Mouse (Mus musculus): ENCODE results near the gene Rrp36. TPM values are rescaled to one million over a fixed set of nuclear protein-coding genes. Genes with fewer than 3 reads are reported as not detected.
A peak's percentile ranks its signal among the peaks of the same experiment; 100 is the strongest.

Rrp36 gene
- polyA plus RNA-seq, 1 experiment from 2014 or later = 64.9 TPM

GRCm38 (mm10) chr17:46682654-46683389, 8.7 kb upstream of the Rrp36 start:
- 83% methylated on average over 16 of the region's 16 CpGs for whole genome bisulfite sequencing
- no peak for ATAC-seq (ENCODE audit: insufficient number of reproducible peaks, low FRiP score, low TSS enrichment, low read depth)
- Histone ChIP-seq H3K36me3 (peaks cover 55% of the 10 kb centered on the region), H3K27ac (replicated peaks) (no peak overlapping the region), H3K4me1 (peaks cover 31% of the 10 kb centered on the region), H3K9me3 (replicated peaks) (no peaks in the 10 kb centered on the region), H3K27me3 (no peaks in the 10 kb centered on the region), H3K4me3 (replicated peaks) (no peak overlapping the region), H3K4me2 (replicated peaks) (no peak overlapping the region), H3K9ac (no peak overlapping the region)

GRCm38 (mm10) chr17:46681466-46682118, 7.4 kb upstream of the Rrp36 start:
- H3K9ac ChIP-seq = peak overlapping the region; percentile 42
- peaks cover 57% of the 10 kb centered on the region for H3K36me3 ChIP-seq
- ATAC-seq (ENCODE audit: insufficient number of reproducible peaks, low FRiP score, low TSS enrichment, low read depth) = no peak
- H3K4me1 ChIP-seq = peaks cover 31% of the 10 kb centered on the region
- H3K27me3 ChIP-seq = no peaks in the 10 kb centered on the region
- H3K4me2 ChIP-seq (replicated peaks) = peak overlapping the region; percentile 80
- peak overlapping the region; percentile 84 for H3K27ac ChIP-seq (replicated peaks)
- no peaks in the 10 kb centered on the region for H3K9me3 ChIP-seq (replicated peaks)
- WGBS = 12% methylated on average over 12 of the region's 12 CpGs
- H3K4me3 ChIP-seq (replicated peaks) = peak overlapping the region; percentile 90

- Histone ChIP-seq H3K36me3 (peaks cover 57% of the 10 kb centered on the region), H3K9me3 (replicated peaks) (no peaks in the 10 kb centered on the region), H3K4me2 (replicated peaks) (peak within 1 kb of the TSS; percentile 80), H3K9ac (peak within 1 kb of the TSS; percentile 78), H3K4me3 (replicated peaks) (peak within 1 kb of the TSS; percentile 90), H3K27me3 (no peaks in the 10 kb centered on the region), H3K27ac (replicated peaks) (peak within 1 kb of the TSS; percentile 93), H3K4me1 (peaks cover 31% of the 10 kb centered on the region)
- peak; percentile 97 for ATAC-seq (ENCODE audit: insufficient number of reproducible peaks, low FRiP score, low TSS enrichment, low read depth)
- 0% methylated on average over 49 of the region's 49 CpGs for WGBS
These were observed 6.7 kb upstream of the Rrp36 start, which contains the start of gene Klhdc3 for GRCm38 (mm10) chr17:46680760-46681373. TSS of gene Klhdc3 (minus strand) at chr17:46680914.

- Histone ChIP-seq H3K4me1 (peaks cover 33% of the 10 kb centered on the region), H3K27ac (replicated peaks) (peak overlapping the region; percentile 93), H3K36me3 (peaks cover 57% of the 10 kb centered on the region), H3K9ac (peak overlapping the region; percentile 78), H3K4me3 (replicated peaks) (peak overlapping the region; percentile 90), H3K27me3 (no peaks in the 10 kb centered on the region), H3K9me3 (replicated peaks) (no peaks in the 10 kb centered on the region), H3K4me2 (replicated peaks) (peak overlapping the region; percentile 80)
- ATAC-seq (ENCODE audit: insufficient number of reproducible peaks, low FRiP score, low TSS enrichment, low read depth) = no peak; the same call in 1 of the 2 replicates
- under 1% methylated on average over 34 of the region's 34 CpGs for WGBS
These were observed 5.9 kb upstream of the Rrp36 start for GRCm38 (mm10) chr17:46679843-46680759.

- ATAC-seq (ENCODE audit: insufficient number of reproducible peaks, low FRiP score, low TSS enrichment, low read depth) = no peak
- Histone ChIP-seq H3K27ac (replicated peaks) (peak overlapping the region; percentile 93; the same call in 1 of the 2 replicates), H3K4me1 (peaks cover 42% of the 10 kb centered on the region), H3K4me2 (replicated peaks) (peak overlapping the region; percentile 80), H3K9me3 (replicated peaks) (no peaks in the 10 kb centered on the region), H3K9ac (0 out of 2 replicates have a peak overlapping the region, but pooled peaks have one; percentile 16), H3K27me3 (no peaks in the 10 kb centered on the region), H3K36me3 (peaks cover 50% of the 10 kb centered on the region), H3K4me3 (replicated peaks) (peak overlapping the region; percentile 90)
- WGBS = 27% methylated on average over 9 of the region's 9 CpGs
These were observed 4.8 kb upstream of the Rrp36 start for GRCm38 (mm10) chr17:46678911-46679310.

GRCm38 (mm10) chr17:46678416-46678815, 4.3 kb upstream of the Rrp36 start, which contains the start of gene Mea1:
TSS of gene Mea1 (plus strand) at chr17:46678793.
- peak within 1 kb of the TSS; percentile 80 for H3K4me2 ChIP-seq (replicated peaks)
- WGBS = 79% methylated on average over 8 of the region's 9 CpGs
- no peak for ATAC-seq (ENCODE audit: insufficient number of reproducible peaks, low FRiP score, low TSS enrichment, low read depth)
- peak within 1 kb of the TSS; percentile 78; the same call in 1 of the 2 replicates for H3K9ac ChIP-seq
- H3K4me3 ChIP-seq (replicated peaks) = peak within 1 kb of the TSS; percentile 90
- H3K27me3 ChIP-seq = no peaks in the 10 kb centered on the region
- H3K9me3 ChIP-seq (replicated peaks) = no peaks in the 10 kb centered on the region
- peak within 1 kb of the TSS; percentile 93; the same call in 1 of the 2 replicates for H3K27ac ChIP-seq (replicated peaks)
- H3K4me1 ChIP-seq = peaks cover 44% of the 10 kb centered on the region
- peaks cover 45% of the 10 kb centered on the region for H3K36me3 ChIP-seq

- H3K4me2 ChIP-seq (replicated peaks) = peak overlapping the region; percentile 73
- peak overlapping the region; percentile 40; the same call in 1 of the 2 replicates for H3K9ac ChIP-seq
- H3K27me3 ChIP-seq = no peaks in the 10 kb centered on the region
- peaks cover 41% of the 10 kb centered on the region for H3K4me1 ChIP-seq
- H3K27ac ChIP-seq (replicated peaks) = peak overlapping the region; percentile 96
- H3K4me3 ChIP-seq (replicated peaks) = peak overlapping the region; percentile 73
- H3K36me3 ChIP-seq = peaks cover 54% of the 10 kb centered on the region
- ATAC-seq (ENCODE audit: insufficient number of reproducible peaks, low FRiP score, low TSS enrichment, low read depth) = peak; percentile 49
- 17% methylated on average over 15 of the region's 15 CpGs for WGBS
- no peaks in the 10 kb centered on the region for H3K9me3 ChIP-seq (replicated peaks)
These were observed 555 bp upstream of the Rrp36 start for GRCm38 (mm10) chr17:46674530-46675283.

- WGBS = 95% methylated on average over 10 of the region's 10 CpGs
- H3K9me3 ChIP-seq (replicated peaks) = no peaks in the 10 kb centered on the region
- peaks cover 55% of the 10 kb centered on the region for H3K36me3 ChIP-seq
- H3K4me1 ChIP-seq = peaks cover 18% of the 10 kb centered on the region
- H3K9ac ChIP-seq = no peak overlapping the region
- no peak overlapping the region for H3K4me2 ChIP-seq (replicated peaks)
- H3K27me3 ChIP-seq = no peaks in the 10 kb centered on the region
- H3K27ac ChIP-seq (replicated peaks) = no peak overlapping the region
- H3K4me3 ChIP-seq (replicated peaks) = no peak overlapping the region
- ATAC-seq (ENCODE audit: insufficient number of reproducible peaks, low FRiP score, low TSS enrichment, low read depth) = no peak
These were observed 4.2 kb downstream of the Rrp36 start for GRCm38 (mm10) chr17:46669911-46670310.

GRCm38 (mm10) chr17:46667712-46668111, 6.4 kb downstream of the Rrp36 start:
- WGBS = 92% methylated on average over 16 of the region's 16 CpGs
- H3K4me3 ChIP-seq (replicated peaks) = no peak overlapping the region
- no peak for ATAC-seq (ENCODE audit: insufficient number of reproducible peaks, low FRiP score, low TSS enrichment, low read depth)

GRCm38 (mm10) chr17:46662730-46663129, 11.4 kb downstream of the Rrp36 start:
- Histone ChIP-seq H3K36me3 (peaks cover 91% of the 10 kb centered on the region), H3K27me3 (no peaks in the 10 kb centered on the region), H3K9ac (no peak overlapping the region), H3K9me3 (replicated peaks) (no peaks in the 10 kb centered on the region), H3K4me2 (replicated peaks) (no peak overlapping the region), H3K4me1 (no peaks in the 10 kb centered on the region), H3K27ac (replicated peaks) (no peak overlapping the region), H3K4me3 (replicated peaks) (no peak overlapping the region)
- 89% methylated on average over 5 of the region's 5 CpGs for WGBS
- ATAC-seq (ENCODE audit: insufficient number of reproducible peaks, low FRiP score, low TSS enrichment, low read depth) = no peak

More at GRCm38 (mm10) chr17:46667712-46668111, 6.4 kb downstream of the Rrp36 start:
- peaks cover 2% of the 10 kb centered on the region; the same call in 1 of the 2 replicates for H3K4me1 ChIP-seq
- H3K27me3 ChIP-seq = no peaks in the 10 kb centered on the region
- H3K9me3 ChIP-seq (replicated peaks) = no peaks in the 10 kb centered on the region
- no peak overlapping the region for H3K4me2 ChIP-seq (replicated peaks)
- H3K36me3 ChIP-seq = peaks cover 73% of the 10 kb centered on the region
- no peak overlapping the region for H3K9ac ChIP-seq
- no peak overlapping the region for H3K27ac ChIP-seq (replicated peaks)
